Mouse (Mus musculus) G1E (cell line): ENCODE measurements around the gene Unc93b1.

Source experiments
- CTCF ChIP-seq: IDR thresholded peaks from 2 replicates; pipeline ENCODE4 v1.5.1; 2012; ENCODE audit warnings: low read depth, low read length, inconsistent platforms, mixed read lengths
- GATA1 ChIP-seq: IDR thresholded peaks from 2 replicates; pipeline ENCODE4 v1.6.1; 2012; ENCODE audit warnings: borderline replicate concordance, low read length, inconsistent platforms, mixed read lengths
- GATA2 ChIP-seq: IDR thresholded peaks from 2 replicates; pipeline ENCODE4 v1.6.1; 2012; ENCODE audit warnings: low read depth, low read length, inconsistent platforms, borderline replicate concordance
- POLR2AphosphoS5 ChIP-seq: IDR thresholded peaks from 2 replicates; pipeline ENCODE4 v1.6.1; 2012; ENCODE audit warnings: low read depth, low read length, inconsistent platforms; ENCODE audit not compliant: insufficient replicate concordance
- TAL1 ChIP-seq: conservative IDR thresholded peaks from 2 replicates; pipeline ENCODE4 v1.6.1; 2012; ENCODE audit warnings: low read depth, low read length, inconsistent platforms, mixed read lengths

- TF ChIP-seq CTCF (no peak), TAL1 (no peak), POLR2AphosphoS5 (no peak), GATA1 (no peak), GATA2 (no peak)
Measured at GRCm38 (mm10) chr19:3890181-3890580, 44.8 kb upstream of the Unc93b1 start.
